8 mouse cellular contexts compared by ENCODE assay signal in genomic region chr9:113932100-113932470, GRCm38 (mm10). TPM values are rescaled to one million over a fixed set of nuclear protein-coding genes. Genes with fewer than 3 reads are reported as not detected.
DNase-seq lines count a peak whose midpoint lies in the region; ATAC-seq and TF ChIP-seq lines count a peak whose summit lies in the region.

No protein-coding gene starts in this region.

- H3K27me3 ChIP-seq in MEL (ENCODE audit: control insufficient read depth in 1 of 2, insufficient read depth in 2 of 2, low read length in 2 of 2) = no peaks in the 10 kb centered on the region
- no peaks in the 10 kb centered on the region for H3K27me3 ChIP-seq in forebrain, embryonic 10.5 days (ENCODE audit: poor library complexity, severe bottlenecking)
- no peaks in the 10 kb centered on the region for H3K27me3 ChIP-seq in hindbrain, embryonic 14.5 days (ENCODE audit: control insufficient read depth, insufficient read depth, low read length)

- no peaks in the 10 kb centered on the region for H3K9me3 ChIP-seq in MEL (replicated peaks; ENCODE audit: insufficient read depth, low read length)
- no peaks in the 10 kb centered on the region for H3K9me3 ChIP-seq in forebrain, embryonic 10.5 days
- no peaks in the 10 kb centered on the region for H3K9me3 ChIP-seq in hindbrain, embryonic 14.5 days (ENCODE audit: control insufficient read depth, low read length)

- peak overlapping the region; percentile 95 for H3K4me2 ChIP-seq in hindbrain, embryonic 14.5 days (replicated peaks)

- H3K9ac ChIP-seq in MEL (ENCODE audit: control insufficient read depth, low read depth, low read length, poor library complexity, severe bottlenecking) = peak overlapping the region; percentile 92
- peak overlapping the region; percentile 88 for H3K9ac ChIP-seq in hindbrain, embryonic 14.5 days

- TF ChIP-seq RAD21 in MEL (IDR thresholded peaks at IDR 0.05; ENCODE audit: low read depth, low read length) = no peak

- H3K36me3 ChIP-seq in MEL (ENCODE audit: control insufficient read depth in 1 of 2, insufficient read depth in 2 of 2, low read length in 2 of 2) = peaks cover 4 to 48% of the 10 kb centered on the region in 2 experiments
- H3K36me3 ChIP-seq in forebrain, embryonic 10.5 days (replicated peaks) = no peaks in the 10 kb centered on the region
- no peaks in the 10 kb centered on the region for H3K36me3 ChIP-seq in hindbrain, embryonic 14.5 days (replicated peaks; ENCODE audit: control insufficient read depth, insufficient read depth)

- peak overlapping the region; percentile 77 for H3K27ac ChIP-seq in MEL (ENCODE audit: control insufficient read depth, low read depth, low read length)
- peak overlapping the region; percentile 93 for H3K27ac ChIP-seq in forebrain, embryonic 10.5 days
- H3K27ac ChIP-seq in hindbrain, embryonic 14.5 days = peak overlapping the region; percentile 83

- TF ChIP-seq EP300 in MEL (IDR thresholded peaks at IDR 0.05; ENCODE audit: low read depth in 1 of 2, low read length in 2 of 2) = no peak

- peaks cover 19 to 37% of the 10 kb centered on the region in 2 experiments for H3K4me1 ChIP-seq in MEL (ENCODE audit: control insufficient read depth in 1 of 2, insufficient read depth in 2 of 2, low read length in 2 of 2)
- H3K4me1 ChIP-seq in forebrain, embryonic 10.5 days = peaks cover 33% of the 10 kb centered on the region
- peaks cover 35% of the 10 kb centered on the region for H3K4me1 ChIP-seq in hindbrain, embryonic 14.5 days (replicated peaks; ENCODE audit: control insufficient read depth, insufficient read depth, low read length)
- peaks cover 3% of the 10 kb centered on the region; the same call in 1 of the 2 replicates for H3K4me1 ChIP-seq in lung, adult 2 months (ENCODE audit: control insufficient read depth, insufficient read depth, low read length)

- TF ChIP-seq CTCF in MEL (IDR thresholded peaks at IDR 0.05 in 2 of 3, conservative IDR thresholded peaks at IDR 0.05 in 1 of 3; ENCODE audit: control insufficient read depth in 1 of 3, insufficient read depth in 1 of 3, low read depth in 2 of 3, low read length in 3 of 3, poor library complexity in 1 of 3, severe bottlenecking in 1 of 3) = no peak
- TF ChIP-seq CTCF in lung, adult 2 months (IDR thresholded peaks at IDR 0.05; ENCODE audit: insufficient read depth, low read length) = no peak

- ATAC-seq in hindbrain, embryonic 14.5 days (ENCODE audit: low FRiP score) = no peak

- peak overlapping the region; percentile 82 to 93 for H3K4me3 ChIP-seq in MEL (ENCODE audit: control insufficient read depth in 1 of 2, insufficient read depth in 1 of 2, low read depth in 2 of 2, low read length in 2 of 2)
- peak overlapping the region; percentile 96 for H3K4me3 ChIP-seq in forebrain, embryonic 10.5 days
- H3K4me3 ChIP-seq in hindbrain, embryonic 14.5 days (replicated peaks; ENCODE audit: low read length) = peak overlapping the region; percentile 77
- peak overlapping the region; percentile 66 for H3K4me3 ChIP-seq in lung, adult 2 months (replicated peaks; ENCODE audit: extremely low read depth, low read depth, low read length)

- peaks cover 51% of the 10 kb centered on the region for H3K79me2 ChIP-seq in MEL (ENCODE audit: control insufficient read depth, insufficient read depth, low read length, poor library complexity)

- peak; percentile 2 to 14 for DNase-seq in CD8-positive naive resting alpha-beta T cell, adult 2 months (ENCODE audit: low read depth in 2 of 2, low spot score in 2 of 2)
- peak; percentile 74 for DNase-seq in MEL (ENCODE audit: low read depth, low spot score)
- no peak for DNase-seq in forebrain, embryonic 10.5 days (ENCODE audit: extremely low spot score, low spot score)
- no peak for DNase-seq in hindbrain, embryonic 14.5 days (ENCODE audit: low spot score)
- peak; percentile 31 for DNase-seq in lung, adult 2 months
- DNase-seq in spleen, postnatal 10 days (ENCODE audit: low spot score in 2 of 2) = peak; percentile 46 to 59
- no peak for DNase-seq in right cerebral cortex, postnatal 14 days
- DNase-seq in cerebellum, adult 11 months = no peak

- TF ChIP-seq POLR2A in MEL (IDR thresholded peaks at IDR 0.05; ENCODE audit: control insufficient read depth in 1 of 2, insufficient read depth in 1 of 2, low read depth in 1 of 2, low read length in 2 of 2, poor library complexity in 1 of 2) = 0 out of 4 replicates have a peak, but pooled peaks of 1 of the 2 experiments have one; percentile 34
- no peak for TF ChIP-seq POLR2A in lung, adult 2 months (IDR thresholded peaks at IDR 0.05; ENCODE audit: borderline replicate concordance, extremely low read depth, low read depth, low read length)

- 4% methylated on average over 8 of the region's 8 CpGs for WGBS in forebrain, embryonic 10.5 days
- WGBS in hindbrain, embryonic 14.5 days = 3% methylated on average over 8 of the region's 8 CpGs
- under 1% methylated on average over 8 of the region's 8 CpGs for WGBS in lung, adult 2 months

TF ChIP-seq in MEL, 35 proteins besides CTCF, POLR2A, EP300 and RAD21:
- TF ChIP-seq TAL1 (IDR thresholded peaks at IDR 0.05; ENCODE audit: low read length) = no peak
- no peak for TF ChIP-seq MAZ (IDR thresholded peaks at IDR 0.05; ENCODE audit: low read depth, low read length)
- TF ChIP-seq HCFC1 (IDR thresholded peaks at IDR 0.05; ENCODE audit: low read depth, low read length) = 0 out of 2 replicates have a peak, but pooled peaks have one; percentile 27
- TF ChIP-seq POLR2AphosphoS5 (IDR thresholded peaks at IDR 0.05; ENCODE audit: borderline replicate concordance, low read depth, low read length) = no peak
- TF ChIP-seq UBTF (IDR thresholded peaks at IDR 0.05; ENCODE audit: borderline replicate concordance, insufficient read depth, low read depth, low read length) = no peak
- no peak for TF ChIP-seq NELFE (IDR thresholded peaks at IDR 0.05; ENCODE audit: low read depth, low read length)
- no peak for TF ChIP-seq GATA1 (IDR thresholded peaks at IDR 0.05; ENCODE audit: low read depth, low read length)
- TF ChIP-seq NRF1 (IDR thresholded peaks at IDR 0.05; ENCODE audit: insufficient read depth, low read depth, low read length, poor library complexity, severe bottlenecking) = no peak
- TF ChIP-seq GABPA (IDR thresholded peaks at IDR 0.05; ENCODE audit: low read depth, low read length) = no peak
- no peak for TF ChIP-seq MAFK (IDR thresholded peaks at IDR 0.05; ENCODE audit: borderline replicate concordance, low read depth, low read length)
- no peak for TF ChIP-seq CHD1 (IDR thresholded peaks at IDR 0.05; ENCODE audit: low read depth, low read length)
- no peak for TF ChIP-seq ZMIZ1 (IDR thresholded peaks at IDR 0.05; ENCODE audit: low read depth, low read length)
- TF ChIP-seq RCOR1 (IDR thresholded peaks at IDR 0.05; ENCODE audit: low read depth, low read length) = no peak
- 0 out of 2 replicates have a peak, but pooled peaks have one; percentile 39 for TF ChIP-seq TBP (IDR thresholded peaks at IDR 0.05; ENCODE audit: low read depth, low read length)
- peak; percentile 63 for TF ChIP-seq ETS1 (IDR thresholded peaks at IDR 0.05; ENCODE audit: low read depth, low read length)
- TF ChIP-seq ZNF384 (IDR thresholded peaks at IDR 0.05; ENCODE audit: low read depth, low read length) = no peak
- peak; percentile 58; the same call in 1 of the 2 replicates for TF ChIP-seq MXI1 (IDR thresholded peaks at IDR 0.05; ENCODE audit: low read depth, low read length)
- TF ChIP-seq ELF1 (IDR thresholded peaks at IDR 0.05; ENCODE audit: low read depth, low read length) = no peak
- TF ChIP-seq SIN3A (IDR thresholded peaks at IDR 0.05; ENCODE audit: low read length) = no peak; the same call in none of the 2 replicates

RNA-seq across cellular contexts. Expression of gene Ubp1, which starts 1.4 kb away (rescaled TPM):
- total RNA-seq in MEL (2012; rRNA removed) = 45.5 and 46.4 TPM in 2 replicates
- polyA plus RNA-seq in MEL (2012; ENCODE audit: insufficient read depth in 1 of 2, insufficient read length in 2 of 2, low read depth in 1 of 2, low replicate concordance in 2 of 2, missing spikeins in 1 of 2) = 10 to 100 TPM; 60.8 to 95.5 TPM
- polyA plus RNA-seq in forebrain, embryonic 10.5 days (2016; fragmentation: Nextera tagmentation; extraction: Ambion mirVana) = 35.4 and 39.1 TPM in 2 replicates
- 34.2 and 36.5 TPM in 2 replicates for polyA plus RNA-seq in hindbrain, embryonic 14.5 days (2014; fragmentation: Nextera tagmentation; extraction: Ambion mirVana)
- polyA plus RNA-seq in lung, adult 2 months (2012; rRNA removed) = 37.9 and 55.9 TPM in 2 replicates

Comparison
In these comparisons a context has a peak if more than half of its experiments do, and no peak if none do; other contexts are left out.
1. DNase-seq: peak in CD8-positive naive resting alpha-beta T cell, adult 2 months (2 of 2), MEL (single experiment), lung, adult 2 months (single experiment) and spleen, postnatal 10 days (2 of 2); none in forebrain, embryonic 10.5 days (single experiment), hindbrain, embryonic 14.5 days (single experiment), right cerebral cortex, postnatal 14 days (single experiment) and cerebellum, adult 11 months (single experiment).
2. Peak in every context shown above with its lines, with median percentiles within 50 percentile points of each other: H3K27ac ChIP-seq and H3K4me3 ChIP-seq.